14 mouse cellular contexts compared by ENCODE assay signal in genomic region chr16:91704603-91705340, GRCm38 (mm10). TPM values are rescaled to one million over a fixed set of nuclear protein-coding genes. Genes with fewer than 3 reads are reported as not detected.
A peak's percentile ranks its signal among the peaks of the same experiment; 100 is the strongest.
DNase-seq lines count a peak whose midpoint lies in the region; ATAC-seq and TF ChIP-seq lines count a peak whose summit lies in the region.
"Had no signal": no experiment of that assay in that cellular context is flagged by ENCODE, and none has a peak within 500 bp of the region (broad histone marks: within the 10 kb centered on the region; RNA-seq: fewer than 3 reads in every experiment).

No protein-coding gene starts in this region.

- H3K9ac ChIP-seq in lung, embryonic 14.5 days = no peak overlapping the region
- H3K9ac ChIP-seq in stomach, postnatal 0 days (ENCODE audit: low read length) = no peak overlapping the region
- H3K9ac ChIP-seq: neural tube, embryonic 15.5 days had no signal

- H3K4me1 ChIP-seq in heart, embryonic 10.5 days = no peaks in the 10 kb centered on the region
- no peaks in the 10 kb centered on the region for H3K4me1 ChIP-seq in lung, embryonic 14.5 days (ENCODE audit: insufficient read depth)
- H3K4me1 ChIP-seq in embryonic facial prominence, embryonic 10.5 days = peaks cover 6% of the 10 kb centered on the region; the same call in 1 of the 2 replicates
- no peaks in the 10 kb centered on the region for H3K4me1 ChIP-seq in stomach, postnatal 0 days (replicated peaks; ENCODE audit: control insufficient read depth, insufficient read depth)
- H3K4me1 ChIP-seq: neural tube, embryonic 15.5 days had no signal

- no peak overlapping the region for H3K27ac ChIP-seq in heart, embryonic 10.5 days
- H3K27ac ChIP-seq in lung, embryonic 14.5 days (ENCODE audit: low read depth) = no peak overlapping the region
- no peak overlapping the region for H3K27ac ChIP-seq in embryonic facial prominence, embryonic 10.5 days (replicated peaks)
- H3K27ac ChIP-seq in stomach, postnatal 0 days (replicated peaks) = no peak overlapping the region
- H3K27ac ChIP-seq: neural tube, embryonic 15.5 days had no signal

- H3K4me2 ChIP-seq in lung, embryonic 14.5 days = no peak overlapping the region
- H3K4me2 ChIP-seq in stomach, postnatal 0 days (replicated peaks; ENCODE audit: low read depth) = no peak overlapping the region
- H3K4me2 ChIP-seq: neural tube, embryonic 15.5 days had no signal

- peak; percentile 19 for DNase-seq in heart, postnatal 4 days
- no peak for DNase-seq in heart, embryonic 10.5 days (ENCODE audit: low spot score)
- peak; percentile 26 for DNase-seq in lung, embryonic 14.5 days
- DNase-seq in lung, postnatal 10 days = no peak
- DNase-seq in embryonic facial prominence, embryonic 10.5 days (ENCODE audit: low spot score) = peak; percentile 19
- DNase-seq in stomach, postnatal 0 days (ENCODE audit: low spot score) = no peak
- no peak for DNase-seq in urinary bladder, adult 2 months (ENCODE audit: low spot score)
- DNase-seq: cerebellum, postnatal 36 days; gastrocnemius, postnatal 36 days; heart, postnatal 14 days; kidney, adult 8-10 months; layer of hippocampus, postnatal 36 days; lung, adult 18-20 months had no signal

- TF ChIP-seq CTCF in lung, embryonic 14.5 days (IDR thresholded peaks at IDR 0.05; ENCODE audit: low read depth) = peak; percentile 20
- peak; percentile 36 for TF ChIP-seq CTCF in stomach, postnatal 0 days (IDR thresholded peaks at IDR 0.05; ENCODE audit: low read depth)

- 79% methylated on average over 14 of the region's 14 CpGs for WGBS in heart, embryonic 10.5 days
- WGBS in lung, embryonic 14.5 days = 85% methylated on average over 14 of the region's 14 CpGs
- 80% methylated on average over 14 of the region's 14 CpGs for WGBS in embryonic facial prominence, embryonic 10.5 days
- 90% methylated on average over 14 of the region's 14 CpGs for WGBS in stomach, postnatal 0 days

- H3K4me3 ChIP-seq in heart, embryonic 10.5 days = no peak overlapping the region
- H3K4me3 ChIP-seq in lung, embryonic 14.5 days (ENCODE audit: low read depth, low read length) = no peak overlapping the region
- H3K4me3 ChIP-seq in embryonic facial prominence, embryonic 10.5 days = no peak overlapping the region
- no peak overlapping the region for H3K4me3 ChIP-seq in stomach, postnatal 0 days (ENCODE audit: low read depth, low read length)
- H3K4me3 ChIP-seq: neural tube, embryonic 15.5 days had no signal

- H3K9me3 ChIP-seq in heart, embryonic 10.5 days = no peaks in the 10 kb centered on the region
- H3K9me3 ChIP-seq in lung, embryonic 14.5 days (ENCODE audit: low read depth, low read length) = no peaks in the 10 kb centered on the region
- no peaks in the 10 kb centered on the region for H3K9me3 ChIP-seq in embryonic facial prominence, embryonic 10.5 days
- no peaks in the 10 kb centered on the region for H3K9me3 ChIP-seq in stomach, postnatal 0 days (ENCODE audit: control insufficient read depth, low read length)
- H3K9me3 ChIP-seq: neural tube, embryonic 15.5 days had no signal

- no peak for TF ChIP-seq EP300 in stomach, postnatal 0 days (optimal IDR thresholded peaks at IDR 0.05)

- peaks cover 68% of the 10 kb centered on the region for H3K36me3 ChIP-seq in heart, embryonic 10.5 days
- peaks cover 40% of the 10 kb centered on the region for H3K36me3 ChIP-seq in lung, embryonic 14.5 days (ENCODE audit: insufficient read depth)
- peaks cover 83% of the 10 kb centered on the region for H3K36me3 ChIP-seq in embryonic facial prominence, embryonic 10.5 days (replicated peaks)
- peaks cover 12% of the 10 kb centered on the region for H3K36me3 ChIP-seq in stomach, postnatal 0 days (ENCODE audit: control insufficient read depth, insufficient read depth, low read length)

- no peak for ATAC-seq in lung, embryonic 14.5 days (ENCODE audit: insufficient read depth)
- no peak for ATAC-seq in stomach, postnatal 0 days (ENCODE audit: low FRiP score, low TSS enrichment)

- no peaks in the 10 kb centered on the region for H3K27me3 ChIP-seq in heart, embryonic 10.5 days (ENCODE audit: insufficient read depth, poor library complexity, severe bottlenecking)
- no peaks in the 10 kb centered on the region for H3K27me3 ChIP-seq in lung, embryonic 14.5 days (ENCODE audit: insufficient read depth, low read length)
- H3K27me3 ChIP-seq in embryonic facial prominence, embryonic 10.5 days (replicated peaks; ENCODE audit: low read depth, poor library complexity, severe bottlenecking) = no peaks in the 10 kb centered on the region
- H3K27me3 ChIP-seq in stomach, postnatal 0 days (ENCODE audit: control insufficient read depth, insufficient read depth, low read length) = no peaks in the 10 kb centered on the region
- H3K27me3 ChIP-seq: neural tube, embryonic 15.5 days had no signal

RNA-seq across cellular contexts. Expression of gene Donson, which starts 16.2 kb away (rescaled TPM):
- 10 to 100 TPM; 15.5 to 15.7 TPM for total RNA-seq in heart, postnatal 4 days (2021)
- 20.7 and 30.3 TPM in 2 replicates for polyA plus RNA-seq in heart, embryonic 10.5 days (2016; fragmentation: Nextera tagmentation; extraction: Ambion mirVana)
- polyA plus RNA-seq in lung, embryonic 14.5 days (2014; fragmentation: Nextera tagmentation; extraction: Ambion mirVana) = 34.4 and 35.9 TPM in 2 replicates
- 31.9 and 37.5 TPM in 2 replicates for polyA plus RNA-seq in embryonic facial prominence, embryonic 10.5 days (2016; fragmentation: Nextera tagmentation; extraction: Ambion mirVana)
- 5.4 TPM in 2 replicates for polyA plus RNA-seq in stomach, postnatal 0 days (2015; fragmentation: Nextera tagmentation; extraction: Ambion mirVana)
- polyA plus RNA-seq in urinary bladder, adult 2 months (2012; rRNA removed) = 7.6 and 13.6 TPM in 2 replicates

RNA-seq across cellular contexts. Expression of gene Cryzl1, which starts 24.0 kb away (rescaled TPM):
- total RNA-seq in heart, postnatal 4 days (2021) = 10 to 100 TPM; 29.7 to 31.2 TPM
- 58.0 and 60.3 TPM in 2 replicates for polyA plus RNA-seq in heart, embryonic 10.5 days (2016; fragmentation: Nextera tagmentation; extraction: Ambion mirVana)
- polyA plus RNA-seq in lung, embryonic 14.5 days (2014; fragmentation: Nextera tagmentation; extraction: Ambion mirVana) = 69.7 and 74.5 TPM in 2 replicates
- polyA plus RNA-seq in embryonic facial prominence, embryonic 10.5 days (2016; fragmentation: Nextera tagmentation; extraction: Ambion mirVana) = 60.0 and 63.7 TPM in 2 replicates
- polyA plus RNA-seq in stomach, postnatal 0 days (2015; fragmentation: Nextera tagmentation; extraction: Ambion mirVana) = 45.2 and 45.3 TPM in 2 replicates
- polyA plus RNA-seq in urinary bladder, adult 2 months (2012; rRNA removed) = 53.7 and 66.1 TPM in 2 replicates

RNA-seq across cellular contexts. Expression of gene Itsn1, which starts 24.3 kb away (rescaled TPM):
- 10 to 100 TPM; 37.9 to 50.7 TPM for total RNA-seq in heart, postnatal 4 days (2021)
- 26.0 and 26.5 TPM in 2 replicates for polyA plus RNA-seq in heart, embryonic 10.5 days (2016; fragmentation: Nextera tagmentation; extraction: Ambion mirVana)
- polyA plus RNA-seq in lung, embryonic 14.5 days (2014; fragmentation: Nextera tagmentation; extraction: Ambion mirVana) = 25.4 and 28.5 TPM in 2 replicates
- polyA plus RNA-seq in embryonic facial prominence, embryonic 10.5 days (2016; fragmentation: Nextera tagmentation; extraction: Ambion mirVana) = 40.1 and 43.5 TPM in 2 replicates
- polyA plus RNA-seq in stomach, postnatal 0 days (2015; fragmentation: Nextera tagmentation; extraction: Ambion mirVana) = 7.8 and 8.7 TPM in 2 replicates
- 26.0 and 35.3 TPM in 2 replicates for polyA plus RNA-seq in urinary bladder, adult 2 months (2012; rRNA removed)

RNA-seq across cellular contexts. Expression of gene Son, which starts 57.5 kb away (rescaled TPM):
- 100 to 1,000 TPM; 234 to 236 TPM for total RNA-seq in heart, postnatal 4 days (2021)
- 79.3 and 93.6 TPM in 2 replicates for polyA plus RNA-seq in heart, embryonic 10.5 days (2016; fragmentation: Nextera tagmentation; extraction: Ambion mirVana)
- 149 and 155 TPM in 2 replicates for polyA plus RNA-seq in lung, embryonic 14.5 days (2014; fragmentation: Nextera tagmentation; extraction: Ambion mirVana)
- 112 and 119 TPM in 2 replicates for polyA plus RNA-seq in embryonic facial prominence, embryonic 10.5 days (2016; fragmentation: Nextera tagmentation; extraction: Ambion mirVana)
- 62.3 and 65.8 TPM in 2 replicates for polyA plus RNA-seq in stomach, postnatal 0 days (2015; fragmentation: Nextera tagmentation; extraction: Ambion mirVana)
- polyA plus RNA-seq in urinary bladder, adult 2 months (2012; rRNA removed) = 302 and 367 TPM in 2 replicates

RNA-seq across cellular contexts. Expression of gene Gart, which starts 58.0 kb away (rescaled TPM):
- 10 to 100 TPM; 71.2 to 77.2 TPM for total RNA-seq in heart, postnatal 4 days (2021)
- 125 and 144 TPM in 2 replicates for polyA plus RNA-seq in heart, embryonic 10.5 days (2016; fragmentation: Nextera tagmentation; extraction: Ambion mirVana)
- polyA plus RNA-seq in lung, embryonic 14.5 days (2014; fragmentation: Nextera tagmentation; extraction: Ambion mirVana) = 113 and 129 TPM in 2 replicates
- polyA plus RNA-seq in embryonic facial prominence, embryonic 10.5 days (2016; fragmentation: Nextera tagmentation; extraction: Ambion mirVana) = 168 and 185 TPM in 2 replicates
- 35.7 and 36.4 TPM in 2 replicates for polyA plus RNA-seq in stomach, postnatal 0 days (2015; fragmentation: Nextera tagmentation; extraction: Ambion mirVana)
- polyA plus RNA-seq in urinary bladder, adult 2 months (2012; rRNA removed) = 35.4 and 40.2 TPM in 2 replicates

Comparison
In these comparisons a context has a peak if more than half of its experiments do, and no peak if none do; other contexts are left out.
1. DNase-seq: peak in heart, postnatal 4 days (single experiment), lung, embryonic 14.5 days (single experiment) and embryonic facial prominence, embryonic 10.5 days (single experiment); none in heart, embryonic 10.5 days (single experiment), lung, postnatal 10 days (single experiment), stomach, postnatal 0 days (single experiment) and urinary bladder, adult 2 months (single experiment).